In the genomic region with DNA sequence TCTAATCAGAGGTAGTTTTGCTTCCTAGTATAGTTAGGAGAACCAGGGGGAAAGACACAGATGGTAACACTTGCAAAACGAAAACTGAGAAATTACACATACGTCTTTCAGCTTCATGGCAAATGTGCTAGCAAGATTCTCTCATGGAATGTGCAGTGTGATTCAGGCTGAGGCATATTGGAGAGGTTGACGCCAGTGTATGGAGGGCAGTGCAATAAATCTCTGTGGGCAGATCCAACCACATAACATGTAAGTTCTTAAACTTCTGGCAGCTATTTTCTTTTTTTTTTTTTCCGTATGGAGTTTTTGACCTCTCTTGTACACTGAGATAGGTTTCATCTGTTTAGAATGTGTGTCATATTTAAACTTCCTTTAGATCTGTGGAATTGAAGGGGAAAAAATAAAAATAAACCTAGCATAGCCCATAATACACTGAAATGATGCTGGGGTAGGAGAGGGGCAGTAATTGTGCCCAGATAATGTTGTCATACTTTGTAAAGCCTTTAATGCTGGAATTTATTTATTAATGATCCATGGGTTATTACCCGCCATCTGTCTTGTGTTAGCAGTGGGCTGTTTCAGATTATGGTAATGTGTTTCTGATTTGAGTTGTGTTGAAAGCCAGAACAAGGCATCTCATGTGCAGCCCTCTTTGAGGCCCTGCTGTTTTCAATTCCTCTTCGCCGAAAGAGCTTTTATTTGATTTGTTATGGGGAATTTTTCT, we compare ENCODE assay signal across 8 mouse cellular contexts.
DNase-seq lines count a peak whose midpoint lies in the region; ATAC-seq lines count a peak whose summit lies in the region.

No protein-coding gene starts in this region.

- peak; percentile 7 for DNase-seq in left cerebral cortex, adult 11 months (ENCODE audit: low spot score)
- no peak for DNase-seq in left cerebral cortex, postnatal 10 days (ENCODE audit: extremely low spot score in 1 of 2, low spot score in 2 of 2)
- no peak for DNase-seq in forebrain, embryonic 11.5 days (ENCODE audit: low spot score)
- peak; percentile 7 to 11 for DNase-seq in layer of hippocampus, adult 8-10 months (ENCODE audit: low spot score in 2 of 2)
- peak; percentile 29 for DNase-seq in retina, embryonic 14.5 days (ENCODE audit: low spot score)
- DNase-seq in heart, embryonic 10.5 days (ENCODE audit: low spot score), result no peak
- no peak for DNase-seq in cerebellum, adult 18-20 months
- DNase-seq in adrenal gland, postnatal 36 days, result no peak

- H3K4me1 ChIP-seq in forebrain, embryonic 11.5 days (replicated peaks; ENCODE audit: control insufficient read depth, insufficient read depth, low read length), result no peaks in the 10 kb centered on the region
- no peaks in the 10 kb centered on the region for H3K4me1 ChIP-seq in heart, embryonic 10.5 days

- no peaks in the 10 kb centered on the region for H3K9me3 ChIP-seq in forebrain, embryonic 11.5 days (ENCODE audit: control insufficient read depth, low read length)
- no peaks in the 10 kb centered on the region for H3K9me3 ChIP-seq in heart, embryonic 10.5 days

- 55% methylated on average over 7 of the region's 7 CpGs for WGBS in forebrain, embryonic 11.5 days
- 75% methylated on average over 7 of the region's 7 CpGs for WGBS in heart, embryonic 10.5 days

- H3K4me2 ChIP-seq in forebrain, embryonic 11.5 days (ENCODE audit: low read depth, low read length, severe bottlenecking), result no peak overlapping the region

- no peaks in the 10 kb centered on the region for H3K36me3 ChIP-seq in forebrain, embryonic 11.5 days (ENCODE audit: control insufficient read depth, insufficient read depth, low read length)
- no peaks in the 10 kb centered on the region for H3K36me3 ChIP-seq in heart, embryonic 10.5 days

- no peaks in the 10 kb centered on the region for H3K27me3 ChIP-seq in forebrain, embryonic 11.5 days (ENCODE audit: control insufficient read depth, insufficient read depth, low read length)
- H3K27me3 ChIP-seq in heart, embryonic 10.5 days (ENCODE audit: insufficient read depth, poor library complexity, severe bottlenecking), result no peaks in the 10 kb centered on the region

- intact Hi-C loops in left cerebral cortex, postnatal 10 days (cut with DNase I), result no loop called here

- H3K9ac ChIP-seq in forebrain, embryonic 11.5 days (ENCODE audit: low read length), result no peak overlapping the region

- H3K27ac ChIP-seq in forebrain, embryonic 11.5 days (ENCODE audit: low read depth, low read length), result no peak overlapping the region
- no peak overlapping the region for H3K27ac ChIP-seq in heart, embryonic 10.5 days

- H3K4me3 ChIP-seq in forebrain, embryonic 11.5 days (ENCODE audit: low read depth, low read length), result no peak overlapping the region
- no peak overlapping the region for H3K4me3 ChIP-seq in heart, embryonic 10.5 days

- ATAC-seq in forebrain, embryonic 11.5 days (replicated peaks; ENCODE audit: low FRiP score), result peak; percentile 64; the same call in 1 of the 2 replicates

Comparison
In these comparisons a context has a peak if more than half of its experiments do, and no peak if none do; other contexts are left out.
1. DNase-seq: peak in left cerebral cortex, adult 11 months (single experiment), layer of hippocampus, adult 8-10 months (2 of 2) and retina, embryonic 14.5 days (single experiment); none in left cerebral cortex, postnatal 10 days (0 of 2), forebrain, embryonic 11.5 days (single experiment), heart, embryonic 10.5 days (single experiment), cerebellum, adult 18-20 months (0 of 2) and adrenal gland, postnatal 36 days (0 of 2).